Mouse (Mus musculus): Measurements from ENCODE around the gene Zbtb24. TPM values are rescaled to one million over a fixed set of nuclear protein-coding genes. Genes with fewer than 3 reads are reported as not detected.
"Not testable (repeated sequence)": the region's sequence is repeated elsewhere in the genome, so short reads cannot be mapped to it uniquely, and the experiment has no call there.

Gene Zbtb24
- total RNA-seq, 1 experiment, result 11.9 TPM

DNA sequence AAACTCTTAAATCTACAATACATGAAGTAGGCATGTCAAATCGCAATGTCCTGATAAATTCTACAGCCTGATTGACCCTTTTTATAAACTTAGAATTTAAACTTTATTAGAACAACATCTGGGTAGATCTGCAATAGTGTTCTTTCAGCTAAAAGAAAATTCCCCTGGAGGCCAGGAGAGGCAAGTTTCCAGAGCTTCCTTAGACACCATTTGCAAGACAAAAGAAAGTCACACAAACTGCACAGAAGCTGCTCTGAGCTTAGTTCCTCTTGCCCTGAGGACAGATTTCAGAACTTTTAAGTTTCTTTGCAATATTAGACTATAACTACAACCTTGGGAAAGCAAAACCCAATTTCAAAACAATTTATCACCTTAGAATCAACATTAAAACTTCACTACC, 36.7 kb upstream of the Zbtb24 start:
- DNase-seq (ENCODE audit: low read depth, low spot score); H3K4me1 ChIP-seq (ENCODE audit: control insufficient read depth in 2 of 2, insufficient read depth in 2 of 2, low read length in 2 of 2, poor library complexity in 1 of 2); H3K9me3 ChIP-seq (ENCODE audit: control insufficient read depth, insufficient read depth, low read depth, low read length); H3K36me3 ChIP-seq (ENCODE audit: control insufficient read depth, insufficient read depth, low read length, poor library complexity, severe bottlenecking); H3K27ac ChIP-seq (ENCODE audit: insufficient read depth, low read depth, low read length, poor library complexity, severe bottlenecking); in situ Hi-C loops (cut with MboI; ENCODE audit: low sequenced_read_pairs in 2 of 2, unreplicated experiment in 2 of 2); H3K4me3 ChIP-seq (ENCODE audit: insufficient read depth in 1 of 2, low read depth in 1 of 2, low read length in 2 of 2, poor library complexity in 1 of 2, severe bottlenecking in 1 of 2); H3K9ac ChIP-seq (ENCODE audit: insufficient read depth, low read depth, low read length, poor library complexity, severe bottlenecking): not testable (repeated sequence)

DNA sequence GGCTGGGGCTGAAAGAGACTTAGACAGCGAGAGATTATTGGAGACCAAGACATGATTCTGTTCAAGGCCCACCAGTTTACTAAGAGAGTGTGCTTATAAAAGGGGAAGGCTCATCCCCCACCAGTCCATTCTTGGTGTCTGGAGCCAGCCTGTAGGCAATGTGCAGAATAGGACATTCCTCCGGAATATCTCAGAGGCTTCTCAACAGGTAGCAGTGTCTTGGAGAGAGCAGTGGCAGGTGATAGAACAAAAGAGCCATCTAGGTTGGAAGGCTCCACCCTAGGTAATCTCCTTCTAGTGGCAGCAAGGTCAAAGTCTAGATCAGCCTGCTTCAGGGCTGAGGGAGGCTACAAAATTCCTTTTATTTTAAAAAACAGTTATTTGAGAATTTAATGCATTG, 34.8 kb upstream of the Zbtb24 start:
- in situ Hi-C loops (cut with MboI; ENCODE audit: low sequenced_read_pairs in 2 of 2, unreplicated experiment in 2 of 2); H3K4me1 ChIP-seq (ENCODE audit: control insufficient read depth in 2 of 2, insufficient read depth in 2 of 2, low read length in 2 of 2, poor library complexity in 1 of 2); H3K9me3 ChIP-seq (ENCODE audit: control insufficient read depth, insufficient read depth, low read depth, low read length); H3K36me3 ChIP-seq (ENCODE audit: control insufficient read depth, insufficient read depth, low read length, poor library complexity, severe bottlenecking); DNase-seq (ENCODE audit: low read depth, low spot score): not testable (repeated sequence)
- Histone ChIP-seq H3K9ac (ENCODE audit: insufficient read depth, low read depth, low read length, poor library complexity, severe bottlenecking) (peak overlapping the region; percentile 68; the same call in 1 of the 2 replicates), H3K4me3 (ENCODE audit: insufficient read depth in 1 of 2, low read depth in 1 of 2, low read length in 2 of 2, poor library complexity in 1 of 2, severe bottlenecking in 1 of 2) (peak overlapping the region in 1 of 2 experiments; percentile 53; a peak in 3 of 4 replicates), H3K27ac (ENCODE audit: insufficient read depth, low read depth, low read length, poor library complexity, severe bottlenecking) (peak overlapping the region; percentile 84)

DNA sequence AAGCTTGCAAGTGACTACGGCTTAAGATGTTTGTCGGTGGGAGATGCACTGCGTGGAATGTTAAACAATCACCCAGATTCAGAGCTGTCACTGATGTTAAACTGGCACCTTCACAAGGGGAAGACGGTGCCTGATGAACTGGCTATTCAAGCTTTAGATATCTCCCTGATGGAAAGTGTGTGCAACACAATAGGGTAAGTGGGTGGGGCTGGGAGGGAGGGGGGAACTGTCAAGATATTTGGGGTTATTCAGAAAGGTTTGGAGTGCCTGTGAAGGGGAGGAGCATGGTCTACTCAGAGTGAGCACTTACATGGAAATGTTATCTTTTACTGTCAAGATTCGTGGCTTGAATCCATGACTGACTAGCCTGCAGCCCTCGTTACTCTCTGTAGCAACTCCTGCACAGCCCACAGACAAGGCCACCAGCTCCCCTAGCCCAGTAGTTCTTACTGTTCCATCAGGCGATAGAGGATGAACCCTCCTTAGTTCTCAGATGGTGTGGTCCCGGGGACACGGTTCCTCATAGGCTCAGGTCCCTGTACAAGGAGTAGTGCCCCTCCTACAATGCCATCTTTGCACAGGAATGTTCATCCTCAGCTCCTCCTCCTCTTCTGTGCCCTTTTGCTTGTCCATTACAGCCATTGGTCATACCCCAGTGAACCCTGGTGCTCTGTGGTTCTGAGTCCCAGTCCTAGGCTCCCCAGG, 29.5 kb upstream of the Zbtb24 start:
- Histone ChIP-seq H3K36me3 (ENCODE audit: control insufficient read depth, insufficient read depth, low read length, poor library complexity, severe bottlenecking) (no peaks in the 10 kb centered on the region), H3K4me3 (ENCODE audit: insufficient read depth in 1 of 2, low read depth in 1 of 2, low read length in 2 of 2, poor library complexity in 1 of 2, severe bottlenecking in 1 of 2) (no peak overlapping the region), H3K9ac (ENCODE audit: insufficient read depth, low read depth, low read length, poor library complexity, severe bottlenecking) (no peak overlapping the region), H3K27ac (ENCODE audit: insufficient read depth, low read depth, low read length, poor library complexity, severe bottlenecking) (no peak overlapping the region), H3K4me1 (ENCODE audit: control insufficient read depth in 2 of 2, insufficient read depth in 2 of 2, low read length in 2 of 2, poor library complexity in 1 of 2) (peaks cover 3 to 12% of the 10 kb centered on the region in 2 experiments; a peak in 2 of 4 replicates), H3K9me3 (ENCODE audit: control insufficient read depth, insufficient read depth, low read depth, low read length) (no peaks in the 10 kb centered on the region)
- TF ChIP-seq CHD2 (IDR thresholded peaks at IDR 0.05; ENCODE audit: low read depth, low read length), result no peak
- TF ChIP-seq ZC3H11A (IDR thresholded peaks at IDR 0.05; ENCODE audit: borderline replicate concordance, low read depth, low read length), result no peak
- no peak for TF ChIP-seq MAFK (IDR thresholded peaks at IDR 0.05; ENCODE audit: insufficient read depth, low read depth, low read length)
- TF ChIP-seq HCFC1 (IDR thresholded peaks at IDR 0.05; ENCODE audit: borderline replicate concordance, insufficient read depth, low read length), result no peak
- no peak for TF ChIP-seq ZNF384 (IDR thresholded peaks at IDR 0.05; ENCODE audit: low read depth, low read length)
- in situ Hi-C loops (cut with MboI; ENCODE audit: low sequenced_read_pairs in 2 of 2, unreplicated experiment in 2 of 2), result no loop called here
- DNase-seq (ENCODE audit: low read depth, low spot score), result no peak

DNA sequence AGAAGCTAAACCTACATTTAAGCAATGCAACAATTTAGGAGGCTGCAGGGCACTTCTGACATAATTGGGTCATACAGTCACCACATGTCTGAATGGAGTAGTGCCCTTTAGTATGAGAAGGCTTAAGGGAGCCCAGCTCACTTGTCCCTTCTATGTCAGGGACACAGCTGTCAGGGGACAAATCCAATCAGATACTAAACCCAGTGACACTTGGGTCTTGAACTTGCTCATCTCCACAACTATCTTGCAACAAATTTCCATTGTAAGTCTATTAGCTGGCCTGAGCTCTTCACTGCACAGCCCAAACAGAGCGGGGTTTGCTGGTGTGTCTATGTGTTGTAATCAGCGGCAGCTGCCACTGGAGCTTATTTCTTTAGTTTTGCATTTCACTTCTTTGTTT, 26.5 kb upstream of the Zbtb24 start:
- no peak for TF ChIP-seq MAFK (IDR thresholded peaks at IDR 0.05; ENCODE audit: insufficient read depth, low read depth, low read length)
- TF ChIP-seq CHD2 (IDR thresholded peaks at IDR 0.05; ENCODE audit: low read depth, low read length), result no peak
- TF ChIP-seq ZNF384 (IDR thresholded peaks at IDR 0.05; ENCODE audit: low read depth, low read length), result no peak
- TF ChIP-seq HCFC1 (IDR thresholded peaks at IDR 0.05; ENCODE audit: borderline replicate concordance, insufficient read depth, low read length), result no peak
- TF ChIP-seq ZC3H11A (IDR thresholded peaks at IDR 0.05; ENCODE audit: borderline replicate concordance, low read depth, low read length), result no peak
- Histone ChIP-seq H3K27ac (ENCODE audit: insufficient read depth, low read depth, low read length, poor library complexity, severe bottlenecking) (no peak overlapping the region), H3K4me3 (ENCODE audit: insufficient read depth in 1 of 2, low read depth in 1 of 2, low read length in 2 of 2, poor library complexity in 1 of 2, severe bottlenecking in 1 of 2) (no peak overlapping the region), H3K9ac (ENCODE audit: insufficient read depth, low read depth, low read length, poor library complexity, severe bottlenecking) (no peak overlapping the region), H3K9me3 (ENCODE audit: control insufficient read depth, insufficient read depth, low read depth, low read length) (no peaks in the 10 kb centered on the region), H3K4me1 (ENCODE audit: control insufficient read depth in 2 of 2, insufficient read depth in 2 of 2, low read length in 2 of 2, poor library complexity in 1 of 2) (peaks cover 0 to 17% of the 10 kb centered on the region in 2 experiments; a peak in 3 of 4 replicates), H3K36me3 (ENCODE audit: control insufficient read depth, insufficient read depth, low read length, poor library complexity, severe bottlenecking) (no peaks in the 10 kb centered on the region)
- DNase-seq (ENCODE audit: low read depth, low spot score), result no peak
- in situ Hi-C loops (cut with MboI; ENCODE audit: low sequenced_read_pairs in 2 of 2, unreplicated experiment in 2 of 2), result no loop called here

DNA sequence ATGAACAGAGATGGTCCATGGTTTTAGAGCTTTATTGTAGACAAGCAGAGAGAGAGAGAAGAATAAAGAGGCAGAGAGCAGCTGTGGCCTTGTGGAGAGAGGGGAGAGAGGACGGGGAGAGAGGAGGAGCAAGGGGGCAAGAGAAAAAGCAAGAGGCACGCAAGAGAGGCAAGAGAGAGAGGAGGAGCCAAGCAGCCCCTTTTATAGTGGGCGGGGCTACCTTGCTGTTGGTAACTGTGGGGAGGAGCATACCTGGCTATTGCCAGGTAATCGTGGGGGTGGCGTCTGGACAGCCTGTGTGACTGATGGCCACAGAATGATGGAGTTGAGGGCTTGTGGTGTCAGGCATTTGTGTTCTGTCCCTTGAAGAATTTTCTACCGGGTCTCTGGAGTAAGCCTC, 23.8 kb upstream of the Zbtb24 start:
- H3K4me1 ChIP-seq (ENCODE audit: control insufficient read depth in 2 of 2, insufficient read depth in 2 of 2, low read length in 2 of 2, poor library complexity in 1 of 2), result peaks cover 0 to 7% of the 10 kb centered on the region in 2 experiments; a peak in 3 of 4 replicates
- no peak for TF ChIP-seq ZNF384 (IDR thresholded peaks at IDR 0.05; ENCODE audit: low read depth, low read length)
- TF ChIP-seq CHD2 (IDR thresholded peaks at IDR 0.05; ENCODE audit: low read depth, low read length), result no peak
- TF ChIP-seq ZC3H11A (IDR thresholded peaks at IDR 0.05; ENCODE audit: borderline replicate concordance, low read depth, low read length), result no peak
- H3K9me3 ChIP-seq (ENCODE audit: control insufficient read depth, insufficient read depth, low read depth, low read length), result no peaks in the 10 kb centered on the region
- in situ Hi-C loops (cut with MboI; ENCODE audit: low sequenced_read_pairs in 2 of 2, unreplicated experiment in 2 of 2), result no loop called here
- DNase-seq (ENCODE audit: low read depth, low spot score), result no peak
- H3K36me3 ChIP-seq (ENCODE audit: control insufficient read depth, insufficient read depth, low read length, poor library complexity, severe bottlenecking), result no peaks in the 10 kb centered on the region
- H3K4me3 ChIP-seq (ENCODE audit: insufficient read depth in 1 of 2, low read depth in 1 of 2, low read length in 2 of 2, poor library complexity in 1 of 2, severe bottlenecking in 1 of 2), result peak overlapping the region; percentile 50 to 55; a peak in 3 of 4 replicates
- H3K27ac ChIP-seq (ENCODE audit: insufficient read depth, low read depth, low read length, poor library complexity, severe bottlenecking), result no peak overlapping the region; the same call in 1 of the 2 replicates
- peak overlapping the region; percentile 44; the same call in 1 of the 2 replicates for H3K9ac ChIP-seq (ENCODE audit: insufficient read depth, low read depth, low read length, poor library complexity, severe bottlenecking)
